Mouse (Mus musculus): ENCODE results near the gene Foxp4.

DNA sequence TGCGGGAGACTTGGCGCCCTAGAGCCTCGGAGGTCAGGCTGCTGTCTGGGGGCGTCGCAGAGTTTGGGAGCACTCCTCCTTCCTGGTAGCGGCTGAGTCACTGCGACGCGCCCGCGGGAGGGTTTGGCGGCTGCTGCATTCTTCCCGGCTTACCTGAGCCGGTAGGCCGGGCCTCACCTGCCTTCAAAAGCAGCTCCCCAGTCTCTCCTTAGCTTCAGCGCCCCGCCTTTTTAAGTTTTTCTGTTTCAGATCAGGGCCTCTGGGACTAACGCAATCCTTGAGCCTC lies 90.0 kb downstream of the Foxp4 start, which contains the start of gene Mdfi:
- TF ChIP-seq CTCF (IDR thresholded peaks at IDR 0.05; ENCODE audit: borderline replicate concordance, insufficient read depth, low read length) = no peak
- no peak for TF ChIP-seq POLR2A (IDR thresholded peaks at IDR 0.05; ENCODE audit: low read depth, low read length)

Measured in embryonic fibroblast, embryonic 13.5 days (primary cell).